ENCODE assay signal across 18 mouse cellular contexts in genomic region chr2:138966110-138966790, GRCm38 (mm10).
DNase-seq lines count a peak whose midpoint lies in the region; ATAC-seq and TF ChIP-seq lines count a peak whose summit lies in the region.
"Had no signal": no experiment of that assay in that cellular context is flagged by ENCODE, and none has a peak within 500 bp of the region (broad histone marks: within the 10 kb centered on the region; RNA-seq: fewer than 3 reads in every experiment).

No protein-coding gene starts in this region.

- TF ChIP-seq CTCF in brain, embryonic 14.5 days (IDR thresholded peaks at IDR 0.05; ENCODE audit: borderline replicate concordance, extremely low read depth, insufficient read depth, insufficient read length) = no peak
- TF ChIP-seq CTCF in midbrain, postnatal 0 days (IDR thresholded peaks at IDR 0.05) = no peak

- TF ChIP-seq POLR2A in brain, embryonic 14.5 days (IDR thresholded peaks at IDR 0.05; ENCODE audit: borderline replicate concordance, extremely low read depth, insufficient read depth, insufficient read length, poor library complexity, severe bottlenecking) = no peak

- peak; percentile 58 for ATAC-seq in forebrain, embryonic 12.5 days (ENCODE audit: low FRiP score)
- no peak for ATAC-seq in hindbrain, embryonic 15.5 days (ENCODE audit: low FRiP score, low read depth)
- no peak for ATAC-seq in midbrain, postnatal 0 days (ENCODE audit: low FRiP score)
- ATAC-seq in CD4-positive, CD25-positive, alpha-beta regulatory T cell, adult 4 months = no peak
- no peak for ATAC-seq in megakaryocyte-erythroid progenitor cell, adult 5-6 weeks (replicated peaks; ENCODE audit: low FRiP score, low TSS enrichment, poor library complexity, severe bottlenecking)
- ATAC-seq: lung, postnatal 0 days had no signal

- H3K4me1 ChIP-seq in forebrain, embryonic 12.5 days = 0 out of 2 replicates have a peak, but pooled peaks cover 7% of the 10 kb centered on the region
- H3K4me1 ChIP-seq in forebrain, embryonic 10.5 days = peaks cover 12% of the 10 kb centered on the region
- peaks cover 4% of the 10 kb centered on the region; the same call in 1 of the 2 replicates for H3K4me1 ChIP-seq in hindbrain, embryonic 15.5 days (replicated peaks)
- 0 out of 2 replicates have a peak, but pooled peaks cover 2% of the 10 kb centered on the region for H3K4me1 ChIP-seq in midbrain, postnatal 0 days (ENCODE audit: insufficient read depth, low read length)
- H3K4me1 ChIP-seq: limb, embryonic 13.5 days had no signal

- no peak overlapping the region for H3K27ac ChIP-seq in forebrain, embryonic 12.5 days
- no peak overlapping the region for H3K27ac ChIP-seq in forebrain, embryonic 10.5 days
- peak overlapping the region; percentile 34; the same call in 1 of the 2 replicates for H3K27ac ChIP-seq in hindbrain, embryonic 15.5 days (replicated peaks)
- no peak overlapping the region for H3K27ac ChIP-seq in midbrain, postnatal 0 days (ENCODE audit: low read depth, low read length)
- H3K27ac ChIP-seq: limb, embryonic 13.5 days; liver, embryonic 14.5 days had no signal

- H3K4me2 ChIP-seq in forebrain, embryonic 12.5 days = no peak overlapping the region
- no peak overlapping the region for H3K4me2 ChIP-seq in hindbrain, embryonic 15.5 days
- H3K4me2 ChIP-seq in midbrain, postnatal 0 days (ENCODE audit: low read depth, low read length, poor library complexity, severe bottlenecking) = no peak overlapping the region
- H3K4me2 ChIP-seq: limb, embryonic 13.5 days had no signal

- no peak overlapping the region for H3K9ac ChIP-seq in forebrain, embryonic 12.5 days
- no peak overlapping the region for H3K9ac ChIP-seq in hindbrain, embryonic 15.5 days
- no peak overlapping the region for H3K9ac ChIP-seq in midbrain, postnatal 0 days (replicated peaks; ENCODE audit: low read length, poor library complexity, severe bottlenecking)
- H3K9ac ChIP-seq: limb, embryonic 13.5 days; liver, embryonic 14.5 days had no signal

- WGBS in forebrain, embryonic 12.5 days = 28% methylated on average over 3 of the region's 3 CpGs
- WGBS in forebrain, embryonic 10.5 days = 42% methylated on average over 3 of the region's 3 CpGs
- WGBS in hindbrain, embryonic 15.5 days = 20% methylated on average over 3 of the region's 3 CpGs
- 35% methylated on average over 3 of the region's 3 CpGs for WGBS in midbrain, postnatal 0 days

- H3K36me3 ChIP-seq in forebrain, embryonic 12.5 days (replicated peaks) = no peaks in the 10 kb centered on the region
- no peaks in the 10 kb centered on the region for H3K36me3 ChIP-seq in forebrain, embryonic 10.5 days (replicated peaks)
- H3K36me3 ChIP-seq in hindbrain, embryonic 15.5 days = no peaks in the 10 kb centered on the region
- no peaks in the 10 kb centered on the region for H3K36me3 ChIP-seq in midbrain, postnatal 0 days (ENCODE audit: insufficient read depth, low read length)
- H3K36me3 ChIP-seq: limb, embryonic 13.5 days had no signal

- no peak for DNase-seq in forebrain, embryonic 10.5 days (ENCODE audit: extremely low spot score, low spot score)
- DNase-seq in brain, embryonic 14.5 days (ENCODE audit: low read depth) = peak; percentile 64
- DNase-seq in midbrain, postnatal 0 days (ENCODE audit: low spot score) = peak; percentile 11
- DNase-seq in gastrocnemius, adult 18-20 months (ENCODE audit: low spot score) = no peak
- DNase-seq: adrenal gland, postnatal 10 days; cerebellum, adult 11-12 months; gastrocnemius, postnatal 25 days; kidney, adult 2 months; kidney, postnatal 25 days; right cerebral cortex, postnatal 4 days had no signal

- H3K4me3 ChIP-seq in forebrain, embryonic 12.5 days (replicated peaks) = no peak overlapping the region
- H3K4me3 ChIP-seq in forebrain, embryonic 10.5 days = no peak overlapping the region
- no peak overlapping the region for H3K4me3 ChIP-seq in hindbrain, embryonic 15.5 days
- no peak overlapping the region for H3K4me3 ChIP-seq in midbrain, postnatal 0 days (ENCODE audit: low read depth, low read length)
- H3K4me3 ChIP-seq: limb, embryonic 13.5 days; myocyte had no signal

- H3K9me3 ChIP-seq in forebrain, embryonic 12.5 days = no peaks in the 10 kb centered on the region
- no peaks in the 10 kb centered on the region for H3K9me3 ChIP-seq in forebrain, embryonic 10.5 days
- H3K9me3 ChIP-seq in hindbrain, embryonic 15.5 days = no peaks in the 10 kb centered on the region
- H3K9me3 ChIP-seq in midbrain, postnatal 0 days (ENCODE audit: low read length) = no peaks in the 10 kb centered on the region
- H3K9me3 ChIP-seq: limb, embryonic 13.5 days had no signal

- no peaks in the 10 kb centered on the region for H3K27me3 ChIP-seq in forebrain, embryonic 12.5 days
- H3K27me3 ChIP-seq in forebrain, embryonic 10.5 days (ENCODE audit: poor library complexity, severe bottlenecking) = no peaks in the 10 kb centered on the region
- H3K27me3 ChIP-seq in hindbrain, embryonic 15.5 days = no peaks in the 10 kb centered on the region
- no peaks in the 10 kb centered on the region for H3K27me3 ChIP-seq in midbrain, postnatal 0 days (ENCODE audit: insufficient read depth, low read length)
- H3K27me3 ChIP-seq: limb, embryonic 13.5 days had no signal

Comparison
In these comparisons a context has a peak if more than half of its experiments do, and no peak if none do; other contexts are left out.
1. DNase-seq: peak in brain, embryonic 14.5 days (single experiment) and midbrain, postnatal 0 days (single experiment); none in forebrain, embryonic 10.5 days (single experiment) and gastrocnemius, adult 18-20 months (single experiment).